Mouse (Mus musculus) C2C12 (cell line): ENCODE data around the gene Manbal. TPM values are rescaled to one million over a fixed set of nuclear protein-coding genes. Genes with fewer than 3 reads are reported as not detected.

Experiments used
- H3K27me3 ChIP-seq: one replicate; pipeline ENCODE4 v1.6.1; 2011; ENCODE audit not compliant: control insufficient read depth, insufficient read depth, insufficient read length
- H3K36me3 ChIP-seq: one replicate; pipeline ENCODE4 v1.6.1; 2011; ENCODE audit not compliant: control insufficient read depth, insufficient read depth
- H3K4me3 ChIP-seq: one replicate; pipeline ENCODE4 v1.5.1; 2011; ENCODE audit warnings: mild to moderate bottlenecking, control low read depth; ENCODE audit not compliant: poor library complexity, insufficient read depth, severe bottlenecking
- H3K79me2 ChIP-seq: one replicate; pipeline ENCODE4 v1.6.1; 2011; ENCODE audit not compliant: control insufficient read depth, insufficient read depth
- H3K79me3 ChIP-seq: one replicate; pipeline ENCODE4 v1.6.1; 2011; ENCODE audit warnings: low read depth, control low read depth
- H3ac ChIP-seq: one replicate; pipeline ENCODE3; 2011; ENCODE audit warnings: low read depth; ENCODE audit not compliant: control insufficient read depth, insufficient read length
- CEBPB ChIP-seq: IDR thresholded peaks from one replicate; pipeline ENCODE4 v1.6.1; 2011; ENCODE audit warnings: low read depth, mild to moderate bottlenecking, control low read depth, moderate library complexity
- CTCF ChIP-seq: IDR thresholded peaks from one replicate; pipeline ENCODE4 v1.5.1; 2011; ENCODE audit not compliant: control insufficient read depth, insufficient read depth, insufficient read length
- FOSL1 ChIP-seq: IDR thresholded peaks from one replicate; pipeline ENCODE4 v1.8.0; 2011; ENCODE audit warnings: mild to moderate bottlenecking, low read length; ENCODE audit not compliant: poor library complexity, insufficient read depth, severe bottlenecking
- MAX ChIP-seq: IDR thresholded peaks from one replicate; pipeline ENCODE4 v1.6.1; 2011; ENCODE audit warnings: mild to moderate bottlenecking, control low read depth
- MYOD1 ChIP-seq: IDR thresholded peaks from one replicate; pipeline ENCODE4 v1.6.1; 2011; ENCODE audit warnings: low read depth; ENCODE audit not compliant: control insufficient read depth, insufficient read length
- MYOG ChIP-seq: IDR thresholded peaks from one replicate; pipeline ENCODE4 v1.6.1; 2011; ENCODE audit not compliant: control insufficient read depth, insufficient read length; ENCODE audit errors: extremely low read depth
- USF1 ChIP-seq: IDR thresholded peaks from one replicate; pipeline ENCODE4 v1.6.1; 2011; ENCODE audit warnings: low read depth, mild to moderate bottlenecking, control low read depth, moderate library complexity
- polyA plus RNA-seq: library from polyadenylated mRNA; unstranded; fragments of >200 nt; fragmentation: generic; extraction: Trizol; gene quantifications from one replicate; pipeline ENCODE4 v1.2.1, GENCODE M21; 2012; ENCODE audit warnings: missing spikeins

Gene Manbal
- polyA plus RNA-seq, 1 experiment = 51.1 TPM

GRCm38 (mm10) chr2:157341554-157342270, 25.7 kb upstream of the Manbal start:
- Histone ChIP-seq H3K79me2 (no peaks in the 10 kb centered on the region), H3K79me3 (no peaks in the 10 kb centered on the region), H3ac (no peak overlapping the region), H3K36me3 (no peaks in the 10 kb centered on the region), H3K27me3 (no peaks in the 10 kb centered on the region), H3K4me3 (no peak overlapping the region)
- TF ChIP-seq CEBPB (no peak), MAX (no peak), FOSL1 (no peak), MYOD1 (no peak), MYOG (no peak), CTCF (peak; percentile 62)

DNA sequence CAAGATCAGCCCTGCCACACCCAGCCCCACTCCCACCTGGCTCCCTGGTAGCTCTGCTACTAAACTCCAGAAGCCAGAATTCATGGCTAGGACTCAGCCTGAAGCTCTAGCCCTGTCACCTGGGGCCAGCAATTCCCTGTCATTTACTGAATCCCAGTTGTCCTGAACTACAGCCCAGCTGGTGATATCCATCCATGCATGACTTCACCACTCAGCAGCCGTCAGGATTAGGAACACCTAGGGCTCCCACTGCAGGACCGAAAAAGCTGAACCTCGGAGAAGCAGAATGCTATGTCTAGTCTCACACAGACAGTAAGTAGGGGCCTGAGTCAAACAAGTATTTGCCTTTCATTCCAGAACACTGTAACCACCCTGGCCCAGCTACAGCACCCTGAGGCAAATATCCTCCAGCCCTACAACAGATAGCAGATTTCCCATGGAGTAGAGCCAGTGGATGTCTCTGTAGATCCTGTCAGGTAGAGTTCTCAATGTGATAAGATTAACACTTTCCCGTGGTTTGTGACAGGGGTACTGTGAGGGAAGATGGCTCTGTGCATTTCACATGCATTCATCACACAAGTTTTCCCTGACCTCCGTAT, 25.0 kb upstream of the Manbal start:
- Histone ChIP-seq H3K36me3 (no peaks in the 10 kb centered on the region), H3K4me3 (no peak overlapping the region), H3K27me3 (no peaks in the 10 kb centered on the region), H3K79me3 (no peaks in the 10 kb centered on the region), H3ac (no peak overlapping the region), H3K79me2 (no peaks in the 10 kb centered on the region)
- TF ChIP-seq MAX (no peak), CTCF (no peak)

GRCm38 (mm10) chr2:157343337-157343736, 24.1 kb upstream of the Manbal start:
- no peak for TF ChIP-seq USF1
- no peak for TF ChIP-seq MYOG
- TF ChIP-seq CEBPB = no peak
- TF ChIP-seq CTCF = no peak
- no peak for TF ChIP-seq MYOD1
- TF ChIP-seq MAX = no peak
- TF ChIP-seq FOSL1 = no peak
- H3K27me3 ChIP-seq = no peaks in the 10 kb centered on the region

GRCm38 (mm10) chr2:157347361-157348159, 19.8 kb upstream of the Manbal start, which contains the start of gene Ghrh:
Gene Ghrh (minus strand): TSS chr2:157347506.
- Histone ChIP-seq H3K36me3 (no peaks in the 10 kb centered on the region), H3K27me3 (no peaks in the 10 kb centered on the region), H3K4me3 (no peak within 1 kb of the TSS), H3ac (no peak within 1 kb of the TSS), H3K79me3 (no peaks in the 10 kb centered on the region), H3K79me2 (no peaks in the 10 kb centered on the region)
- TF ChIP-seq MYOD1 (no peak), USF1 (no peak), FOSL1 (no peak), MYOG (no peak), CTCF (no peak), CEBPB (no peak), MAX (no peak)

More at GRCm38 (mm10) chr2:157343337-157343736, 24.1 kb upstream of the Manbal start:
- Histone ChIP-seq H3ac (no peak overlapping the region), H3K79me2 (no peaks in the 10 kb centered on the region), H3K4me3 (no peak overlapping the region), H3K79me3 (no peaks in the 10 kb centered on the region), H3K36me3 (no peaks in the 10 kb centered on the region)

GRCm38 (mm10) chr2:157349121-157349778, 18.1 kb upstream of the Manbal start:
- no peaks in the 10 kb centered on the region for H3K27me3 ChIP-seq
- TF ChIP-seq MAX = no peak
- TF ChIP-seq CEBPB = no peak
- TF ChIP-seq FOSL1 = no peak
- no peaks in the 10 kb centered on the region for H3K79me3 ChIP-seq
- H3ac ChIP-seq = no peak overlapping the region
- no peak overlapping the region for H3K4me3 ChIP-seq
- H3K36me3 ChIP-seq = no peaks in the 10 kb centered on the region
- no peaks in the 10 kb centered on the region for H3K79me2 ChIP-seq
